Mouse (Mus musculus) adrenal gland, postnatal 0 days (tissue): ENCODE data around the gene Gm10153. TPM values are rescaled to one million over a fixed set of nuclear protein-coding genes. Genes with fewer than 3 reads are reported as not detected.

Experiments used
- polyA plus RNA-seq: library from polyadenylated mRNA; unstranded; fragments of >200 nt; fragmentation: Nextera tagmentation; extraction: Ambion mirVana; gene quantifications from 2 replicates; pipeline ENCODE4 v1.2.1, GENCODE M21; 2015

Gene Gm10153
- polyA plus RNA-seq: not detected in 2 replicates

GRCm38 (mm10) chr7:142190289-142190688 is at the start of gene Gm10153:
Gene Gm10153 (minus strand): TSS chr7:142190389.

GRCm38 (mm10) chr7:142229871-142230270 is 39.7 kb upstream of the Gm10153 start, which contains the start of gene Krtap5-5:
Gene Krtap5-5 (minus strand): TSS chr7:142229971.

GRCm38 (mm10) chr7:142211559-142211958 is 21.4 kb upstream of the Gm10153 start, which contains the start of gene Gm7579:
Gene Gm7579 (plus strand): TSS chr7:142211859.

GRCm38 (mm10) chr7:142201064-142201463 is 10.9 kb upstream of the Gm10153 start, which contains the start of gene Krtap5-3:
Gene Krtap5-3 (plus strand): TSS chr7:142201364.

GRCm38 (mm10) chr7:142175905-142176304 is 14.3 kb downstream of the Gm10153 start, which contains the start of gene Krtap5-2:
Gene Krtap5-2 (minus strand): TSS chr7:142176005.

GRCm38 (mm10) chr7:142165639-142166038 is 24.6 kb downstream of the Gm10153 start, which contains the start of gene Gm4553:
Gene Gm4553 (minus strand): TSS chr7:142165739.

GRCm38 (mm10) chr7:142157013-142157412 is 33.2 kb downstream of the Gm10153 start, which contains the start of gene Gm29735:
Gene Gm29735 (minus strand): TSS chr7:142157113.

GRCm38 (mm10) chr7:142144507-142144906 is 45.7 kb downstream of the Gm10153 start, which contains the start of gene Gm45337:
Gene Gm45337 (minus strand): TSS chr7:142144607.

Other genes starting within 250 kb of the Gm10153 start
- 0.88 and 2.3 TPM in 2 replicates for gene Brsk2, start 240.6 kb downstream of the Gm10153 start, polyA plus RNA-seq
- 70.3 and 97.4 TPM in 2 replicates for gene Mob2, start 129.3 kb downstream of the Gm10153 start, polyA plus RNA-seq
- 10.1 and 15.8 TPM in 2 replicates for gene Dusp8, start 94.5 kb downstream of the Gm10153 start, polyA plus RNA-seq
- gene Gm45618, start 69.7 kb downstream of the Gm10153 start, polyA plus RNA-seq: not detected in 2 replicates
- not detected in 2 replicates for gene Gm39115, start 54.4 kb downstream of the Gm10153 start, polyA plus RNA-seq
- gene Gm45337, start 45.8 kb downstream of the Gm10153 start, polyA plus RNA-seq: not detected in 2 replicates
- not detected in 2 replicates for gene Gm29735, start 33.3 kb downstream of the Gm10153 start, polyA plus RNA-seq
- not detected in 2 replicates for gene Gm4553, start 24.6 kb downstream of the Gm10153 start, polyA plus RNA-seq
- not detected in 2 replicates for gene Krtap5-2, start 14.4 kb downstream of the Gm10153 start, polyA plus RNA-seq
- gene Krtap5-3, start 11.0 kb upstream of the Gm10153 start, polyA plus RNA-seq: not detected in 2 replicates
- not detected in 2 replicates for gene Gm7579, start 21.5 kb upstream of the Gm10153 start, polyA plus RNA-seq
- not detected in 2 replicates for gene Krtap5-5, start 39.6 kb upstream of the Gm10153 start, polyA plus RNA-seq
- not detected in 2 replicates for gene Gm40460, start 50.7 kb upstream of the Gm10153 start, polyA plus RNA-seq
- gene Gm2431, start 68.0 kb upstream of the Gm10153 start, polyA plus RNA-seq: not detected in 2 replicates
- gene Gm4559, start 84.0 kb upstream of the Gm10153 start, polyA plus RNA-seq: not detected in 2 replicates
- not detected in 2 replicates for gene Krtap5-1, start 106.7 kb upstream of the Gm10153 start, polyA plus RNA-seq
- not detected in 2 replicates for gene Krtap5-4, start 113.2 kb upstream of the Gm10153 start, polyA plus RNA-seq
- 8.8 and 9.5 TPM in 2 replicates for gene Ifitm10, start 183.4 kb upstream of the Gm10153 start, polyA plus RNA-seq
- 2.9 TPM in 1 of 2 replicates, not detected in the other for gene Gm49369, start 192.3 kb upstream of the Gm10153 start, polyA plus RNA-seq
- gene Ctsd, start 197.6 kb upstream of the Gm10153 start, polyA plus RNA-seq: 448 and 665 TPM in 2 replicates
- 0.99 TPM in 1 of 2 replicates, not detected in the other for gene Syt8, start 244.5 kb upstream of the Gm10153 start, polyA plus RNA-seq